Mouse (Mus musculus) heart, adult 11 months (tissue): ENCODE measurements at regions not wholly inside any gene's neighbourhood (a gene's known extent, or its start where the extent isn't known, plus 50 kb on each side); places are given as distances from the start of the nearest gene placed in this dataset.

ENCODE experiments used
- DNase-seq: peaks from one replicate; pipeline ENCODE4 v3.0.0; 2022

DNA sequence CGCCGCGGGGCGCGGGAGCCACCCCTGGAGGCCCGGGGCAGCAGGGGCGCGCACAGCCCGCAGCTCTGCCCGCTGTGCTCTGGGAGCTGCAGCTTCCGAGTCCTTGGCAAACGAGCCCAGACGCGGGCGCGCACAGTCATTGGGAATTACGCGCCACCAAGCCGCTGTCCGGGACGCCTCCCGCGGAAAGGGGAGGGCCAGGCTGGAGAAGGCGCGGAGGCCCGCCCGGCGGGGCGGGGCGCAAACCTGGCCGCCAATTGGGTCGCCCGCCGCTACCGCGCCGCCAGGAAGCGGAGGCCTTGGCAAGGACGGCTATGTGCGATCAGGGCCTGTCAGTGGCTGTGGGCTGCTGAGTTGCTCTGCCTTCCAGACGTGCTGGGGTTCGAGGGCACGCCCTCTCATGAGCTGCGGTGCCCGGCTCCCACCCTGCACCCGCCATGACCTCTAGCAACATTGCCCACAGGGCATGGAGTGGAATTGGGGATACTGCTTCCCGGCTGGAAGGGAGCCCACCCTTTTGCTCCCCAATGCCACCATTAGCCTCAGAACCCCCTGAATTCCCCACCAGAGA is 739.1 kb upstream of the Ywhaq start:
- DNase-seq: peak; percentile 87

DNA sequence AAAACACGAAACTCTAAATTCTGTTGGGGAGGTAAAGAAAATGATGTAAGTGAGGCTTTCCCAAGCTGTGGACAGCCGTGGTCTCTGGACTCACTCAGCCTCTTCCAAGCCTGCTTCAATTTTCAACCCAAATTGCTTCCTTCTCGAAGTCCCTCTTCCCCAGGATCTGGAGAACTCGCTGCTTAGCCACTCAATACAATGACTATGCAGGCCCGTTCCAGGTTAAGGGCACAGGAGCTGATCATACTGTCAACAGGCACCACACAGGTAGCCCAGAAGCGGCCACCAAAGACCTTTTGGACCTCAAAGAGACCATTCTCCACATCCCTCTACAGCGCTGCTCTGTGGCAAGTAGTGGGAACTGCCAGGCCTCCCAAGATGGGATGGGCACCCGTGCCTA is 737.9 kb upstream of the Ywhaq start:
- DNase-seq: peak; percentile 78
